In the genomic region with DNA sequence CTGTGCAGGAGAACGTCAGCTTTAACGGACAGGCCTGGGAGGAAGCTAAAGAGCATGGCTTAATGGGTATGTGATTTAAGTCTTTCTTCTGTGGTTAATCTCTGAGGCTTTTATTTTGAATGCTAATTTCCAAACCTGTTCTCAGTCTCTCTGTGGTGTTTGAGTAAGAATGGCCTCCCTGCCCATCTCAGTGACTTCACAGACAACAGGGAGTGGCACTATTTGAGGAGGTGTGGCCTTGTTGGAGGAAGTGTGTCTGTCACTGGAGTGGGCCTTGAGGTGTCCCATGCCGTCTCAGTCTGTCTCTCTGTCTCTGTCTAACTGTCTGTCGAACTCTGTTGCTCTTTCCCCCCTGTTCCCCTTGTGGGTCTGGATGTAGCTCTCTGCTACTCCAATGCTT, we compare ENCODE assay signal across 33 mouse cellular contexts. TPM values are rescaled to one million over a fixed set of nuclear protein-coding genes. Genes with fewer than 3 reads are reported as not detected.
DNase-seq lines count a peak whose midpoint lies in the region; ATAC-seq and TF ChIP-seq lines count a peak whose summit lies in the region.
"Had no signal": no experiment of that assay in that cellular context is flagged by ENCODE, and none has a peak within 500 bp of the region (broad histone marks: within the 10 kb centered on the region; RNA-seq: fewer than 3 reads in every experiment).

No protein-coding gene starts in this region.

- no peak for TF ChIP-seq RAD21 in CH12.LX (IDR thresholded peaks at IDR 0.05; ENCODE audit: low read depth, low read length)

- dilution Hi-C loops in CH12.LX (cut with MboI; ENCODE audit: extremely low pct_ligation_motif_present, extremely low pct_unique_long_range_greater_than_20kb, low sequenced_read_pairs) = no loop called here

- peak; percentile 58 for DNase-seq in CH12.LX (ENCODE audit: extremely low read depth)
- DNase-seq in ES-E14 (ENCODE audit: low read depth, low spot score) = peak; percentile 48
- DNase-seq in layer of hippocampus, postnatal 14 days (ENCODE audit: low spot score in 2 of 2) = no peak
- no peak for DNase-seq in gastrocnemius, postnatal 4 days (ENCODE audit: low spot score in 2 of 2)
- no peak for DNase-seq in kidney, adult 2 months
- DNase-seq: adrenal gland, postnatal 25 days; cerebellum, adult 8-10 months; cerebellum, postnatal 36 days; gastrocnemius, postnatal 10 days; heart, adult 18-20 months; heart, postnatal 14 days had no signal

- peaks cover 39% of the 10 kb centered on the region for H3K79me2 ChIP-seq in CH12.LX (replicated peaks; ENCODE audit: control insufficient read depth, extremely low read depth, insufficient read depth, poor library complexity, severe bottlenecking)

- no peaks in the 10 kb centered on the region for H3K27me3 ChIP-seq in CH12.LX (replicated peaks)
- H3K27me3 ChIP-seq in liver, embryonic 12.5 days (replicated peaks) = no peaks in the 10 kb centered on the region
- H3K27me3 ChIP-seq in kidney, adult 2 months (replicated peaks; ENCODE audit: control insufficient read depth, insufficient read depth, low read length) = no peaks in the 10 kb centered on the region
- H3K27me3 ChIP-seq: heart, embryonic 13.5 days; hindbrain, embryonic 12.5 days; kidney, embryonic 15.5 days had no signal

- no peak overlapping the region for H3K9ac ChIP-seq in CH12.LX (ENCODE audit: insufficient read depth, low read depth)
- H3K9ac ChIP-seq in ES-E14 (ENCODE audit: insufficient read depth, low read depth, low read length, poor library complexity, severe bottlenecking) = no peak overlapping the region
- 0 out of 2 replicates have a peak overlapping the region, but pooled peaks have one; percentile 31 for H3K9ac ChIP-seq in liver, embryonic 12.5 days
- H3K9ac ChIP-seq: heart, embryonic 13.5 days; hindbrain, embryonic 12.5 days; kidney, embryonic 15.5 days had no signal

- peaks cover 9 to 38% of the 10 kb centered on the region in 2 experiments for H3K4me1 ChIP-seq in CH12.LX (ENCODE audit: control insufficient read depth in 1 of 2, insufficient read depth in 2 of 2)
- peaks cover 7 to 8% of the 10 kb centered on the region in 2 experiments for H3K4me1 ChIP-seq in ES-E14 (ENCODE audit: control insufficient read depth in 2 of 2, insufficient read depth in 2 of 2, low read length in 2 of 2, poor library complexity in 1 of 2)
- H3K4me1 ChIP-seq in liver, embryonic 12.5 days = peaks cover 32% of the 10 kb centered on the region
- H3K4me1 ChIP-seq in kidney, adult 2 months (ENCODE audit: control insufficient read depth, insufficient read depth, low read length) = no peaks in the 10 kb centered on the region

- TF ChIP-seq EP300 in CH12.LX (IDR thresholded peaks at IDR 0.05; ENCODE audit: low read length) = no peak

- no peak for TF ChIP-seq POLR2A in CH12.LX (IDR thresholded peaks at IDR 0.05; ENCODE audit: low read depth, low read length)
- TF ChIP-seq POLR2A in kidney, adult 2 months (IDR thresholded peaks at IDR 0.05; ENCODE audit: low read depth, low read length) = no peak

- H3K27ac ChIP-seq in CH12.LX (ENCODE audit: insufficient read depth, low read depth) = no peak overlapping the region
- H3K27ac ChIP-seq in ES-E14 (ENCODE audit: insufficient read depth, low read depth, low read length, poor library complexity, severe bottlenecking) = no peak overlapping the region
- H3K27ac ChIP-seq in liver, embryonic 12.5 days = peak overlapping the region; percentile 10; the same call in 1 of the 2 replicates
- H3K27ac ChIP-seq in kidney, adult 2 months (ENCODE audit: insufficient read depth, low read depth, low read length) = no peak overlapping the region
- H3K27ac ChIP-seq: heart, embryonic 13.5 days; hindbrain, embryonic 12.5 days; kidney, embryonic 15.5 days; macrophage had no signal

- H3K4me2 ChIP-seq in CH12.LX (ENCODE audit: insufficient read depth, low read depth, poor library complexity, severe bottlenecking) = peak overlapping the region; percentile 34; the same call in 1 of the 2 replicates
- H3K4me2 ChIP-seq in liver, embryonic 12.5 days = peak overlapping the region; percentile 88
- H3K4me2 ChIP-seq: heart, embryonic 13.5 days; hindbrain, embryonic 12.5 days; kidney, embryonic 15.5 days; midbrain, embryonic 11.5 days had no signal

- no peak for ATAC-seq in liver, embryonic 12.5 days
- ATAC-seq in megakaryocyte progenitor cell, adult 5-6 weeks (replicated peaks; ENCODE audit: poor library complexity) = peak; percentile 24; the same call in 1 of the 2 replicates
- ATAC-seq: forebrain, embryonic 16.5 days; intestine, postnatal 0 days; lung, postnatal 0 days had no signal

- peak overlapping the region in 1 of 3 experiments; percentile 8 for H3K4me3 ChIP-seq in CH12.LX (replicated peaks in 1 of 3; ENCODE audit: low read depth in 2 of 3, low read length in 2 of 3, poor library complexity in 1 of 3)
- 0 out of 4 replicates have a peak overlapping the region, but pooled peaks of 1 of the 2 experiments have one; percentile 7 for H3K4me3 ChIP-seq in ES-E14 (ENCODE audit: insufficient read depth in 1 of 2, low read depth in 1 of 2, low read length in 2 of 2, poor library complexity in 1 of 2, severe bottlenecking in 1 of 2)
- H3K4me3 ChIP-seq in liver, embryonic 12.5 days = peak overlapping the region; percentile 17; the same call in 1 of the 2 replicates
- no peak overlapping the region for H3K4me3 ChIP-seq in kidney, adult 2 months (ENCODE audit: insufficient read depth, low read depth, low read length)
- H3K4me3 ChIP-seq: heart, embryonic 13.5 days; hindbrain, embryonic 12.5 days; kidney, embryonic 15.5 days had no signal

- peaks cover 41 to 56% of the 10 kb centered on the region in 2 experiments for H3K36me3 ChIP-seq in CH12.LX (replicated peaks in 1 of 2; ENCODE audit: control insufficient read depth in 1 of 2, insufficient read depth in 1 of 2, low read length in 1 of 2)
- H3K36me3 ChIP-seq in ES-E14 (ENCODE audit: control insufficient read depth, insufficient read depth, low read length, poor library complexity, severe bottlenecking) = peaks cover 32% of the 10 kb centered on the region
- peaks cover 57% of the 10 kb centered on the region for H3K36me3 ChIP-seq in liver, embryonic 12.5 days
- H3K36me3 ChIP-seq in kidney, adult 2 months (ENCODE audit: control insufficient read depth, insufficient read depth, low read length) = no peaks in the 10 kb centered on the region

- H3K9me3 ChIP-seq in CH12.LX (replicated peaks; ENCODE audit: low read length) (no peaks in the 10 kb centered on the region), ES-E14 (ENCODE audit: control insufficient read depth, insufficient read depth, low read depth, low read length) (no peaks in the 10 kb centered on the region)
- no peaks in the 10 kb centered on the region for H3K9me3 ChIP-seq in liver, embryonic 12.5 days (replicated peaks)
- H3K9me3 ChIP-seq: heart, embryonic 13.5 days; hindbrain, embryonic 12.5 days; kidney, embryonic 15.5 days had no signal

- in situ Hi-C loops in CH12.LX (cut with MboI; ENCODE audit: low pct_ligation_motif_present, low pct_unique_long_range_greater_than_20kb, low sequenced_read_pairs) = no loop called here
- in situ Hi-C loops in ES-E14 (cut with MboI; ENCODE audit: low sequenced_read_pairs in 2 of 2, unreplicated experiment in 2 of 2) = no loop called here

- 71% methylated on average over 4 of the region's 4 CpGs for WGBS in liver, embryonic 12.5 days (ENCODE audit: insufficient replicate concordance)
- WGBS in kidney, adult 2 months = 79% methylated on average over 4 of the region's 4 CpGs

- no peak for TF ChIP-seq CTCF in CH12.LX (conservative IDR thresholded peaks at IDR 0.05 in 1 of 2, IDR thresholded peaks at IDR 0.05 in 1 of 2; ENCODE audit: low read depth in 2 of 2, low read length in 2 of 2)
- TF ChIP-seq CTCF in kidney, adult 2 months (conservative IDR thresholded peaks at IDR 0.05; ENCODE audit: insufficient read depth, insufficient read length, low read depth, low read length) = no peak

RNA-seq across cellular contexts. Expression of a gene that starts 2.4 kb away (rescaled TPM):
- 17.4 and 17.9 TPM in 2 replicates for total RNA-seq in CH12.LX (2012; rRNA removed)
- total RNA-seq in CH12.LX (2014; rRNA removed) = 24.9 and 27.1 TPM in 2 replicates
- 16.0 and 20.0 TPM in 2 replicates for polyA plus RNA-seq in CH12.LX (2012; ENCODE audit: insufficient read length, low read depth)
- total RNA-seq in ES-E14 (2012; rRNA removed) = 24.3 and 26.1 TPM in 2 replicates
- 22.0 and 24.2 TPM in 2 replicates for polyA plus RNA-seq in liver, embryonic 12.5 days (2016; fragmentation: Nextera tagmentation; extraction: Ambion mirVana)
- 9.8 and 9.9 TPM in 2 replicates for total RNA-seq in megakaryocyte progenitor cell, adult 5-6 weeks (2015)
- total RNA-seq in megakaryocyte progenitor cell, adult 5-6 weeks (2017) = 16.0 and 23.1 TPM in 2 replicates
- total RNA-seq in layer of hippocampus, postnatal 14 days (2021) = 1 to 10 TPM in 1 of 2 experiments, under 1 TPM in 1; 0.60 to 1.2 TPM
- 1 to 10 TPM; 3.9 to 4.5 TPM for total RNA-seq in gastrocnemius, postnatal 4 days (2021)
- 0.31 and 0.43 TPM in 2 replicates for polyA plus RNA-seq in kidney, adult 2 months (2012; rRNA removed)

RNA-seq across cellular contexts. Expression of a gene that starts 2.5 kb away (rescaled TPM):
- 12.9 TPM in 2 replicates for total RNA-seq in CH12.LX (2012; rRNA removed)
- 17.2 and 17.3 TPM in 2 replicates for total RNA-seq in CH12.LX (2014; rRNA removed)
- 11.3 and 12.7 TPM in 2 replicates for polyA plus RNA-seq in CH12.LX (2012; ENCODE audit: insufficient read length, low read depth)
- total RNA-seq in ES-E14 (2012; rRNA removed) = 11.8 TPM in 2 replicates
- polyA plus RNA-seq in liver, embryonic 12.5 days (2016; fragmentation: Nextera tagmentation; extraction: Ambion mirVana) = 8.9 and 9.8 TPM in 2 replicates
- total RNA-seq in megakaryocyte progenitor cell, adult 5-6 weeks (2015) = 12.9 and 19.3 TPM in 2 replicates
- 18.0 and 19.5 TPM in 2 replicates for total RNA-seq in megakaryocyte progenitor cell, adult 5-6 weeks (2017)
- 10 to 100 TPM; 30.0 to 42.1 TPM for total RNA-seq in layer of hippocampus, postnatal 14 days (2021)
- total RNA-seq in gastrocnemius, postnatal 4 days (2021) = 10 to 100 TPM; 21.4 to 23.1 TPM
- polyA plus RNA-seq in kidney, adult 2 months (2012; rRNA removed) = 8.1 and 10.4 TPM in 2 replicates

RNA-seq across cellular contexts. Expression of a gene that starts 28.7 kb away (rescaled TPM):
- total RNA-seq in CH12.LX (2012; rRNA removed) (not detected in 2 replicates), CH12.LX (2014; rRNA removed) (not detected in 2 replicates), ES-E14 (2012; rRNA removed) (4.1 and 4.6 TPM in 2 replicates)
- polyA plus RNA-seq in CH12.LX (2012; ENCODE audit: insufficient read length, low read depth) = 0.76 TPM in 1 of 2 replicates, not detected in the other
- polyA plus RNA-seq in liver, embryonic 12.5 days (2016; fragmentation: Nextera tagmentation; extraction: Ambion mirVana) = not detected in 2 replicates
- total RNA-seq in megakaryocyte progenitor cell, adult 5-6 weeks (2015) = not detected in 2 replicates
- total RNA-seq in megakaryocyte progenitor cell, adult 5-6 weeks (2017) = not detected in 2 replicates
- not detected for total RNA-seq in layer of hippocampus, postnatal 14 days (2021)
- not detected for total RNA-seq in gastrocnemius, postnatal 4 days (2021)
- not detected in 2 replicates for polyA plus RNA-seq in kidney, adult 2 months (2012; rRNA removed)
- total RNA-seq: adrenal gland, postnatal 25 days; gastrocnemius, postnatal 10 days; heart, adult 18-20 months; heart, postnatal 14 days; layer of hippocampus, postnatal 10 days; midbrain, postnatal 0 days; neutrophil, adult 5-6 weeks had no signal
- polyA plus RNA-seq: brain, embryonic 14.5 days; embryonic facial prominence, embryonic 14.5 days; forebrain, embryonic 16.5 days; heart, embryonic 13.5 days; hindbrain, embryonic 12.5 days; kidney, embryonic 15.5 days; large intestine, adult 2 months; limb, embryonic 11.5 days; liver, embryonic 16.5 days; lung, postnatal 0 days; macrophage; midbrain, embryonic 11.5 days; midbrain, postnatal 0 days; small intestine, adult 2 months; stomach, embryonic 16.5 days; thymus, postnatal 0 days; urinary bladder, adult 2 months had no signal

RNA-seq across cellular contexts. Expression of a gene that starts 32.5 kb away (rescaled TPM):
- total RNA-seq in CH12.LX (2012; rRNA removed) (38.7 and 50.4 TPM in 2 replicates), CH12.LX (2014; rRNA removed) (33.0 and 44.7 TPM in 2 replicates), ES-E14 (2012; rRNA removed) (1.2 and 2.8 TPM in 2 replicates)
- polyA plus RNA-seq in CH12.LX (2012; ENCODE audit: insufficient read length, low read depth) = 42.5 and 48.1 TPM in 2 replicates
- 2.6 and 3.7 TPM in 2 replicates for polyA plus RNA-seq in liver, embryonic 12.5 days (2016; fragmentation: Nextera tagmentation; extraction: Ambion mirVana)
- total RNA-seq in megakaryocyte progenitor cell, adult 5-6 weeks (2015) = 1.0 and 1.9 TPM in 2 replicates
- total RNA-seq in megakaryocyte progenitor cell, adult 5-6 weeks (2017) = 1.3 TPM in 1 of 2 replicates, not detected in the other
- total RNA-seq in layer of hippocampus, postnatal 14 days (2021) = not detected
- total RNA-seq in gastrocnemius, postnatal 4 days (2021) = 1 to 10 TPM in 1 of 2 experiments, under 1 TPM in 1; 0.47 to 2.7 TPM
- 4.1 and 4.9 TPM in 2 replicates for polyA plus RNA-seq in kidney, adult 2 months (2012; rRNA removed)
- total RNA-seq: heart, postnatal 14 days had no signal

RNA-seq across cellular contexts. Expression of a gene that starts 39.2 kb away (rescaled TPM):
- total RNA-seq in CH12.LX (2012; rRNA removed) = 40.0 and 47.9 TPM in 2 replicates
- 86.8 and 93.8 TPM in 2 replicates for total RNA-seq in CH12.LX (2014; rRNA removed)
- 35.9 and 37.5 TPM in 2 replicates for polyA plus RNA-seq in CH12.LX (2012; ENCODE audit: insufficient read length, low read depth)
- 20.5 and 23.5 TPM in 2 replicates for total RNA-seq in ES-E14 (2012; rRNA removed)
- polyA plus RNA-seq in liver, embryonic 12.5 days (2016; fragmentation: Nextera tagmentation; extraction: Ambion mirVana) = 7.5 and 7.6 TPM in 2 replicates
- 29.9 and 30.6 TPM in 2 replicates for total RNA-seq in megakaryocyte progenitor cell, adult 5-6 weeks (2015)
- 21.7 and 24.9 TPM in 2 replicates for total RNA-seq in megakaryocyte progenitor cell, adult 5-6 weeks (2017)
- total RNA-seq in layer of hippocampus, postnatal 14 days (2021) = 10 to 100 TPM; 18.6 to 21.6 TPM
- total RNA-seq in gastrocnemius, postnatal 4 days (2021) = 10 to 100 TPM in 1 of 2 experiments, 1 to 10 TPM in 1; 9.2 to 11.7 TPM
- polyA plus RNA-seq in kidney, adult 2 months (2012; rRNA removed) = 10.8 and 16.1 TPM in 2 replicates

Comparison
In these comparisons a context has a peak if more than half of its experiments do, and no peak if none do; other contexts are left out.
1. DNase-seq: peak in CH12.LX (single experiment) and ES-E14 (single experiment); none in layer of hippocampus, postnatal 14 days (0 of 2), gastrocnemius, postnatal 4 days (0 of 2) and kidney, adult 2 months (single experiment).